In the genomic region with DNA sequence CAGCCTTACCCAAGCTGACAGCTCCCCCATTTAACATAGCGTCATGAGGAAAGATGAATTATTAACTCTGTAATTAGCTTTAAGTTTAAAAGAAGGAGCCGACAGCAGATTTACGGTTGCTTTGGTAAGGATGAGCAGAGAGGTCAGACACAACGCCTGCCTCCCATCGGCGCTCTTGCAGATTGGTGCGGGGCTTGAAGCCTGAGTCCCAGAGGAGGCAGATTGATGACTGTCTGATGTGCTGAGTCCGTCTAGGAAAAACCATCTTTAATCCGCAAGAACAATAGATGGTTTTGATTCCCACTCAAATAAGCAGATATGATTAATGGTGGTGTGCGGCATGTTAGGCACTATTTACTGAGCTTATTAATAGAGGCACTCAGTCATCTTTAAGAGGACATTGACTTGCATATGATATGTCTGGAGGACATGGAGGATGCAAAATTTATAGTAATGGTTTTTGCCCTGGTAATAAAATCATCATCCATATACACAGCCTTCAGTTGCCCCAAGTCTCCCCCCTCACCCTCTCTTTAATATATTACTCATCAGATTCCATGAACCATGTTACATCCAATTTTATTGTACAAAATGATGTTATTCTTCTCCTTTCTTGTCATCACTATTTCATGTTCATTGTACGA, we compare ENCODE assay signal across 27 mouse cellular contexts.
A peak's percentile ranks its signal among the peaks of the same experiment; 100 is the strongest.
DNase-seq lines count a peak whose midpoint lies in the region; ATAC-seq and TF ChIP-seq lines count a peak whose summit lies in the region.
"Had no signal": no experiment of that assay in that cellular context is flagged by ENCODE, and none has a peak within 500 bp of the region (broad histone marks: within the 10 kb centered on the region; RNA-seq: fewer than 3 reads in every experiment).

No protein-coding gene starts in this region.

- no peak overlapping the region for H3K27ac ChIP-seq in kidney, postnatal 0 days
- H3K27ac ChIP-seq in heart, embryonic 11.5 days (ENCODE audit: low read depth, low read length): no peak overlapping the region
- H3K27ac ChIP-seq: embryonic facial prominence, embryonic 13.5 days; forebrain, embryonic 10.5 days; forebrain, embryonic 15.5 days; heart, embryonic 15.5 days; limb, embryonic 12.5 days; liver, embryonic 15.5 days; midbrain, embryonic 10.5 days had no signal

- H3K36me3 ChIP-seq in kidney, postnatal 0 days (ENCODE audit: insufficient read depth, low read length): no peaks in the 10 kb centered on the region
- H3K36me3 ChIP-seq in heart, embryonic 11.5 days (ENCODE audit: control insufficient read depth, insufficient read depth, low read length): no peaks in the 10 kb centered on the region
- H3K36me3 ChIP-seq: embryonic facial prominence, embryonic 13.5 days; forebrain, embryonic 10.5 days; forebrain, embryonic 15.5 days; heart, embryonic 15.5 days; limb, embryonic 12.5 days; liver, embryonic 15.5 days; midbrain, embryonic 10.5 days had no signal

- 22% methylated on average over 11 of the region's 11 CpGs for WGBS in kidney, postnatal 0 days
- WGBS in heart, embryonic 11.5 days (ENCODE audit: insufficient replicate concordance): 77% methylated on average over 11 of the region's 11 CpGs

- H3K9me3 ChIP-seq in kidney, postnatal 0 days (replicated peaks; ENCODE audit: low read length): no peaks in the 10 kb centered on the region
- no peaks in the 10 kb centered on the region for H3K9me3 ChIP-seq in heart, embryonic 11.5 days (replicated peaks; ENCODE audit: control insufficient read depth, low read length)
- H3K9me3 ChIP-seq: embryonic facial prominence, embryonic 13.5 days; forebrain, embryonic 10.5 days; forebrain, embryonic 15.5 days; heart, embryonic 15.5 days; limb, embryonic 12.5 days; liver, embryonic 15.5 days; midbrain, embryonic 10.5 days had no signal

- ATAC-seq in kidney, postnatal 0 days (replicated peaks; ENCODE audit: low FRiP score, low read depth): no peak
- no peak for ATAC-seq in heart, embryonic 11.5 days (replicated peaks; ENCODE audit: insufficient number of reproducible peaks, low FRiP score, low TSS enrichment)
- ATAC-seq: activated CD4-positive, CD25-positive, alpha-beta regulatory T cell, adult 4 months; forebrain, embryonic 15.5 days; intestine, postnatal 0 days had no signal

- no peak overlapping the region for H3K9ac ChIP-seq in kidney, postnatal 0 days (ENCODE audit: low read depth, low read length)
- no peak overlapping the region for H3K9ac ChIP-seq in heart, embryonic 11.5 days (ENCODE audit: low read depth, low read length)
- H3K9ac ChIP-seq: embryonic facial prominence, embryonic 13.5 days; forebrain, embryonic 15.5 days; heart, embryonic 15.5 days; limb, embryonic 12.5 days; liver, embryonic 15.5 days; lung, embryonic 14.5 days had no signal

- no peak overlapping the region for H3K4me3 ChIP-seq in kidney, postnatal 0 days (replicated peaks; ENCODE audit: low read depth, low read length)
- no peak overlapping the region for H3K4me3 ChIP-seq in heart, embryonic 11.5 days (ENCODE audit: low read depth, low read length)
- H3K4me3 ChIP-seq: embryonic facial prominence, embryonic 13.5 days; forebrain, embryonic 10.5 days; forebrain, embryonic 15.5 days; heart, embryonic 15.5 days; limb, embryonic 12.5 days; liver, embryonic 15.5 days; midbrain, embryonic 10.5 days; myocyte had no signal

- no peaks in the 10 kb centered on the region for H3K4me1 ChIP-seq in kidney, postnatal 0 days (replicated peaks; ENCODE audit: insufficient read depth, low read length)
- no peaks in the 10 kb centered on the region for H3K4me1 ChIP-seq in heart, embryonic 11.5 days (ENCODE audit: control insufficient read depth, insufficient read depth, low read length)
- H3K4me1 ChIP-seq: embryonic facial prominence, embryonic 13.5 days; forebrain, embryonic 10.5 days; forebrain, embryonic 15.5 days; heart, embryonic 15.5 days; limb, embryonic 12.5 days; liver, embryonic 15.5 days; midbrain, embryonic 10.5 days had no signal

- DNase-seq in embryo, embryonic 10.5 days (ENCODE audit: low spot score): peak; percentile 18
- DNase-seq in embryo, embryonic 9.5 days (ENCODE audit: extremely low spot score): no peak
- DNase-seq in kidney, postnatal 0 days (ENCODE audit: low spot score): peak; percentile 28
- no peak for DNase-seq in kidney, postnatal 10 days
- peak; percentile 54 for DNase-seq in mesoderm, embryonic 11.5 days (ENCODE audit: low read depth, low spot score)
- no peak for DNase-seq in thymus, postnatal 0 days (ENCODE audit: low spot score)
- DNase-seq: adrenal gland, adult 2 months; adrenal gland, postnatal 36 days; cerebellum, adult 8-10 months; cerebellum, postnatal 25 days; embryo, embryonic 11 days; gastrocnemius, postnatal 25 days; kidney, adult 9 months; lung, embryonic 14.5 days; lung, postnatal 14 days had no signal

- H3K4me2 ChIP-seq in kidney, postnatal 0 days (ENCODE audit: low read length): no peak overlapping the region
- no peak overlapping the region for H3K4me2 ChIP-seq in heart, embryonic 11.5 days
- H3K4me2 ChIP-seq: embryonic facial prominence, embryonic 13.5 days; forebrain, embryonic 15.5 days; heart, embryonic 15.5 days; limb, embryonic 12.5 days; liver, embryonic 15.5 days; lung, embryonic 14.5 days had no signal

- no peaks in the 10 kb centered on the region for H3K27me3 ChIP-seq in kidney, postnatal 0 days (ENCODE audit: insufficient read depth, low read length)
- H3K27me3 ChIP-seq in heart, embryonic 11.5 days (ENCODE audit: control insufficient read depth, insufficient read depth, low read length): no peaks in the 10 kb centered on the region; the same call in 1 of the 2 replicates
- H3K27me3 ChIP-seq: CH12.LX; embryonic facial prominence, embryonic 13.5 days; forebrain, embryonic 15.5 days; heart, embryonic 15.5 days had no signal

- no peak for TF ChIP-seq CTCF in kidney, postnatal 0 days (IDR thresholded peaks at IDR 0.05; ENCODE audit: low read depth)

Comparison
In these comparisons a context has a peak if more than half of its experiments do, and no peak if none do; other contexts are left out.
1. DNase-seq: peak in embryo, embryonic 10.5 days (single experiment), kidney, postnatal 0 days (single experiment) and mesoderm, embryonic 11.5 days (single experiment); none in embryo, embryonic 9.5 days (single experiment), kidney, postnatal 10 days (single experiment) and thymus, postnatal 0 days (single experiment).